Mouse (Mus musculus) neural tube, embryonic 14.5 days (tissue): ENCODE results near the gene Hcst. TPM values are rescaled to one million over a fixed set of nuclear protein-coding genes. Genes with fewer than 3 reads are reported as not detected.

Source experiments
- ATAC-seq: fragments of 200-750 bp; cut with Nextera tagmentation; 2 replicates; pipeline ENCODE4 v1.8.0; 2017; ENCODE audit warnings: low read depth, mild to moderate bottlenecking, moderate TSS enrichment, moderate library complexity
- H3K27ac ChIP-seq: fragments of 300-500 bp; sonication (generic); 2 replicates; pipeline ENCODE4 v1.5.1; 2014; ENCODE audit warnings: low read depth, mild to moderate bottlenecking, control low read depth, low read length, moderate library complexity, mixed read lengths
- H3K27me3 ChIP-seq: fragments of 300-500 bp; sonication (generic); 2 replicates; pipeline ENCODE4 v1.6.1; 2014; ENCODE audit warnings: low read length; ENCODE audit not compliant: control insufficient read depth, insufficient read depth
- H3K36me3 ChIP-seq: fragments of 300-500 bp; sonication (generic); 2 replicates; pipeline ENCODE4 v1.6.1; 2014; ENCODE audit warnings: low read length, mixed read lengths; ENCODE audit not compliant: control insufficient read depth, insufficient read depth
- H3K4me1 ChIP-seq: fragments of 300-500 bp; sonication (generic); 2 replicates; pipeline ENCODE4 v1.6.1; 2014; ENCODE audit warnings: low read length; ENCODE audit not compliant: control insufficient read depth, insufficient read depth
- H3K4me2 ChIP-seq: fragments of 300-500 bp; sonication (generic); 2 replicates; pipeline ENCODE4 v1.6.1; 2014; ENCODE audit warnings: mild to moderate bottlenecking, low read depth, low read length, control low read depth
- H3K4me3 ChIP-seq: fragments of 300-500 bp; sonication (generic); 2 replicates; pipeline ENCODE4 v1.5.1; 2014; ENCODE audit warnings: low read depth, low read length, control low read depth, mixed read lengths
- H3K9ac ChIP-seq: fragments of 300-500 bp; sonication (generic); replicated peaks from 2 replicates; pipeline ENCODE4 v1.6.1; 2014; ENCODE audit warnings: low read depth, mild to moderate bottlenecking, control low read depth, low read length, mixed read lengths
- H3K9me3 ChIP-seq: fragments of 300-500 bp; sonication (generic); 2 replicates; pipeline ENCODE4 v1.6.1; 2016; ENCODE audit warnings: low read length; ENCODE audit not compliant: control insufficient read depth
- WGBS: fragments of 180-500 bp; shearing (Covaris S2); extraction: QIAGEN DNeasy Blood & Tissue Kit; methylation state at CpG from one replicate; pipeline ENCODE4 v1.1.7; 2014; 5-methylcytosine and 5-hydroxymethylcytosine counted together
- polyA plus RNA-seq: library from polyadenylated mRNA; unstranded; fragments of >200 nt; fragmentation: Nextera tagmentation; extraction: Ambion mirVana; gene quantifications from 2 replicates; pipeline ENCODE4 v1.2.1, GENCODE M21; 2014

Hcst gene
- polyA plus RNA-seq, 1 experiment from 2014 or later = not detected

DNA sequence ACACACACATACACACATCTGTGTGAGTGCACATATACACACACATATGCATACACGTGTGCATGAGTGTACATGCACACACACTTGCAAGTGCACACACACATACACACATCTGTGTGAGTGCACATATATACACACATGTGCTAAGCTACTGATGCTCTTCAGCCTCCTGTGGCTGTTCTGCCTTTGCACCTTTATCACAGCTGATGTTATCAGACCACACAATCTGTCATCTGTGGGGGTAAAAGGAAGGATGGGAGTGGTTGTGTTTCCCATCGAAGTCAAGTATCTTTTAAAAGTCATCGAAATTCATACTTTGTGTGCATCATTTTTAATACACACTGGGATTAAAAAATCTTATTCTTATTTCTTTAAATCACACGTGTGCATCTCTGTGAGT lies 17.3 kb downstream of the Hcst start:
- Histone ChIP-seq H3K27me3 (no peaks in the 10 kb centered on the region), H3K36me3 (no peaks in the 10 kb centered on the region), H3K27ac (no peak overlapping the region), H3K4me2 (no peak overlapping the region), H3K9me3 (no peaks in the 10 kb centered on the region), H3K9ac (no peak overlapping the region), H3K4me1 (0 out of 2 replicates have a peak, but pooled peaks cover 3% of the 10 kb centered on the region), H3K4me3 (no peak overlapping the region)
- ATAC-seq = no peak
- 76% methylated on average over 4 of the region's 4 CpGs for WGBS

DNA sequence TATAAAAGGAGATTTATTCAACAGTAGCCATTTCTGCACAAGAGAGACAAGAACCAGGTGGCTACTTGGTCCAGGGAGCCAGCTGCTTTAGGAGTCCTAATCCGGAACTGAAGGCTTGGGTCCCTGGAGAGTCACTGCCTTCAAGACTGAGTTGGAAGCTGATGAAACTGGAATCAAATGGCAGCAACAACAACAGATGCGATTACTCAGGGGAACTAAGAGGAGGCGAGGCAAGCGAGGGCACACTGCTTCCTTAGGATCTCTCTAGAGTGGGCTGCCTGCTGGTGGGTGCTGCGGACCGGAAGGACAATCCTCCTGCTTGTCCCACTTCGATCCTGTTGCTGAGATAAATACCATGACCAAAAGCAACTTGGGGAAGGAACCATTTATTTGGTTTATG lies 20.0 kb downstream of the Hcst start:
- no peak overlapping the region for H3K4me2 ChIP-seq
- ATAC-seq = no peak
- H3K27me3 ChIP-seq = no peaks in the 10 kb centered on the region
- no peaks in the 10 kb centered on the region for H3K9me3 ChIP-seq
- H3K9ac ChIP-seq = no peak overlapping the region
- no peak overlapping the region for H3K27ac ChIP-seq
- H3K4me3 ChIP-seq = no peak overlapping the region
- 0 out of 2 replicates have a peak, but pooled peaks cover 3% of the 10 kb centered on the region for H3K4me1 ChIP-seq
- no peaks in the 10 kb centered on the region for H3K36me3 ChIP-seq
- 48% methylated on average over 7 of the region's 7 CpGs for WGBS

DNA sequence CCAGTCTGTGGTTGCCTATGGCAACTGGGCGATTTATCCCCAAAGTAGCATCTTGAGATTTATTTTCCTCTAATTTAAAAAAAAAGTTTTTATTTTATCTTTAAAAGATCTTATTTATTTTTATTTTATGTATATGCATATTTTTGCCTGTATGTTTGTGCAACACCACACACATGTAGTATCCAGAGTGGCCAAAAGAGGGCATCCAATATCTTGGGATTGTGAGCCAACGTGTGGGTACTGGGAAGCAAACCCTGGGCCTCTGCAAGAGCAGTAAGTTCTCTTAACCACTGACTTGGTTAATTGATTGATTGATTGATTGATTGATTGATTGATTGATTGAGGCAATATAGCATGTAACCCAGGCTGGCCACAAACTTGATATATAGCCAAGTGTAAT lies 24.8 kb downstream of the Hcst start:
- Histone ChIP-seq H3K4me1 (0 out of 2 replicates have a peak, but pooled peaks cover 3% of the 10 kb centered on the region), H3K9me3 (no peaks in the 10 kb centered on the region), H3K4me3 (no peak overlapping the region), H3K9ac (no peak overlapping the region), H3K27me3 (no peaks in the 10 kb centered on the region), H3K4me2 (no peak overlapping the region), H3K36me3 (no peaks in the 10 kb centered on the region), H3K27ac (no peak overlapping the region)
- 49% methylated on average over 2 of the region's 2 CpGs for WGBS
- ATAC-seq = no peak

DNA sequence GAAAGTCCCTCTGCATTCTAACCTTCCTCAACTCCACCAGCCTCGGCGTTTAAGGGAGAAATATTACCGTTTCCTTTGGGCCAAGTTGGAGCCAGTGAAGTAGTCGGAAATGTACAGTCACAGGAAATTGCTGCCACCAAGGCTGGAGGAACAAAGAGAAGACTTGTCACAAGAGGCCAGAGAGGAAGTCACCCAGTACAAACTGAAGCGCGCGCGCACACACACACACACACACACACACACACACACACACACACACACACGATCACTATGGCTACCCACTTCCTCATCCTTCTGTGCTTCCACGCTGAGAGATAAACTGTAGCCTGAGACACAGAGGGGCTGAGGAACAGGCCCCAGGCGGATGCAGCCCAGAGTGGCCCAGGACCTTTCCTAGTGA lies 25.3 kb downstream of the Hcst start:
- 63% methylated on average over 10 of the region's 11 CpGs for WGBS
- no peaks in the 10 kb centered on the region for H3K9me3 ChIP-seq
- no peak overlapping the region for H3K9ac ChIP-seq
- no peak for ATAC-seq
- H3K27ac ChIP-seq = no peak overlapping the region
- no peaks in the 10 kb centered on the region for H3K36me3 ChIP-seq
- no peaks in the 10 kb centered on the region for H3K27me3 ChIP-seq
- no peak overlapping the region for H3K4me2 ChIP-seq
- no peak overlapping the region for H3K4me3 ChIP-seq
- H3K4me1 ChIP-seq = 0 out of 2 replicates have a peak, but pooled peaks cover 3% of the 10 kb centered on the region

DNA sequence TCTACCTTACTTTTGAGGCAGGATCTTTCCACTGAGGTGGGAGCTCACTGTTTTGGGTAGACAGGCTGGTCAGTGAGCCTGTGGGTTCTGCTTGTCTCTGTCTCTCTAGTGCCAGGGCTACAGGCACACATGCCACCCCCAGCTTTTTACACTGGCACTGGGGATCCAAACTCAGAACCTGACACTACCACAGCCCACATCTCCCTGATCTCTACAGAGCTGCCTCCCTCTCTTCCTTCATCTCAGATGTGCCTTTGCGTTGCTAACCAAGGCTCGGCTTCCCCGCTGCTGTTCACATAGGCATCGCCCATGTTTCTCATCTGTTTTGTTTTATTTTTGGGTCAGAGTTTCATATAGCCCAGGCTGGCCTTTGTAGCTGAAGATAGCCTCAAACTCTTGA lies 26.0 kb downstream of the Hcst start:
- Histone ChIP-seq H3K4me1 (no peaks in the 10 kb centered on the region), H3K4me2 (no peak overlapping the region), H3K27me3 (no peaks in the 10 kb centered on the region), H3K9me3 (no peaks in the 10 kb centered on the region), H3K9ac (no peak overlapping the region), H3K27ac (no peak overlapping the region), H3K36me3 (no peaks in the 10 kb centered on the region), H3K4me3 (no peak overlapping the region)
- 93% methylated on average over 4 of the region's 4 CpGs for WGBS
- ATAC-seq = no peak

DNA sequence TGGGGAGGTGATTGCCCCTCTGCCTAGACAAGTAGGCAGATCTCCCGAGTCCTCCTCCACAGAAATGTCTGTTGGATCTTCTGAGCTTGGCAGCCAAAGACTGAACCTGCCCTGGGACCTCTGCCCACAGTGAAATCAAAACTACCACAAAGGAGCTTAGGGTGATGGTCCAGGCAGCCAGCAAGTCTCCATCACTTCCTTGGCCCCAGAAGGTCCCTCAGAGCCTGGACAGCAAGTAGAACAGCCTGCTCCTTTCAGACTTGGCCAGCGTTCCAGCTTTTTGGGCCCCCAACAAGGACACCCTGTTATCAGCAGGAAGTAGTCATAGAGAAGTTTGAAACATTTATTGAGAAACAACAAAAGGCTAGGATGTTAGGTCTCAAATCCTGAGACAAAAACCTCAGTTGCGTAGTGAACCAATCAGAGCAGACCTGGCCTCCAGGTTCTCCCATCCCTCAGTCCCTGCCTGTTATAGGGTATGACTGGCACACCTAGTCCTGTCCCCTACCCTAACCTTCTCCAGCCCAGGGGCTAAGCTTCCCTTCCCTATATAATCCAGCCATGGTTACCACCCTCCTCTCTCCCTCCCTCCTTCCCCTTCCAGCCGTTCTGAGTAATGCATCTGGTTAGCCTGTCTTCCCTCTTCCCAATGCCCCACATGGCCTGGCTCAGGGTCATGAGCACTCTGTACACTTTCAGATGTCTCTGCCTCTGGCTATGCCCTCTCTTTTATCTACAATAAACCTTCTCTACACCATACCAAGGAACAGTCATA lies 26.7 kb downstream of the Hcst start:
- Histone ChIP-seq H3K36me3 (no peaks in the 10 kb centered on the region), H3K27me3 (no peaks in the 10 kb centered on the region), H3K27ac (no peak overlapping the region), H3K9ac (no peak overlapping the region), H3K4me3 (no peak overlapping the region), H3K9me3 (no peaks in the 10 kb centered on the region), H3K4me1 (no peaks in the 10 kb centered on the region), H3K4me2 (no peak overlapping the region)
- 72% methylated on average over 4 of the region's 4 CpGs for WGBS
- ATAC-seq = no peak

DNA sequence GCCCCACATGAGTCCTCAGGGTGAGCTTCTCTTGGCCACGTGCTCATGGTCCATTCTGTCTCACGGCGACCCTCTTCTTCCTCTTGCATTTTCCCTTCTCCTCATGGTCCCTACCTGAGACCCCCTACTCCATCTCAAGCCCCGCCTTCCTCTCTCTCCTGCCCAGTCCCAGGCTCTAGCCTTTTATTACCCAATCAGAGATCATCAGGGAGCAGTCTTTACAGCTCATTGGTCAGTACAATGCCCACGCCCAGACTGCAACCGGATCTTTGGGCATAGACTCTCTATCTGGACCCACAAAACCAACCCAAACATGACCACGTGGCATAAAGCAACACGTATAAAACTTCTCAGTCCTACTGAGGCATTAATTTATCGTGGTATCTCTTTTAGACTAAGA lies 35.5 kb downstream of the Hcst start:
- Histone ChIP-seq H3K4me2 (no peak overlapping the region), H3K9ac (no peak overlapping the region), H3K36me3 (no peaks in the 10 kb centered on the region), H3K9me3 (no peaks in the 10 kb centered on the region), H3K4me3 (no peak overlapping the region), H3K27ac (no peak overlapping the region), H3K27me3 (no peaks in the 10 kb centered on the region), H3K4me1 (no peaks in the 10 kb centered on the region)
- 87% methylated on average over 9 of the region's 9 CpGs for WGBS
- ATAC-seq = no peak

DNA sequence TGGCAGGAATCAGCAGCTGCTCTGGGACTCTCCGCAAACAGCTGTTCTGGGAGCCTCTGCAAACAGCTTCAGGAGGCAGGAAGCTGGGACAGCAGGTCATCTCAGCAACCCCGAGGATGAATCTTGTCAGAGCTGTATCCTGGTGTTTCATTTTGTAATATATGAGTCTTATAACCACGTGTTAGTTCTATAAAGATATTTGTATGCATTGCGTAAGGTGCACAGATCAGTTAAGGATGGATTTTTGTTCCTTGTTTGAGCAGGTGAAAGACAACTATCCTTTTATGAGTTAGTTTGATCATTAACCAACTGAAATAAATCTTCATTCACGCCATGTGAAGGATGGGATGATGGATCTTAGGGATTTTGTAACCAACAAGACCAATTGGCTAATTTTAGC lies 39.6 kb downstream of the Hcst start:
- no peak for ATAC-seq
- Histone ChIP-seq H3K27me3 (no peaks in the 10 kb centered on the region), H3K27ac (no peak overlapping the region), H3K4me3 (no peak overlapping the region), H3K4me2 (no peak overlapping the region), H3K4me1 (no peaks in the 10 kb centered on the region), H3K9ac (no peak overlapping the region), H3K9me3 (no peaks in the 10 kb centered on the region), H3K36me3 (no peaks in the 10 kb centered on the region)
- 66% methylated on average over 5 of the region's 5 CpGs for WGBS

DNA sequence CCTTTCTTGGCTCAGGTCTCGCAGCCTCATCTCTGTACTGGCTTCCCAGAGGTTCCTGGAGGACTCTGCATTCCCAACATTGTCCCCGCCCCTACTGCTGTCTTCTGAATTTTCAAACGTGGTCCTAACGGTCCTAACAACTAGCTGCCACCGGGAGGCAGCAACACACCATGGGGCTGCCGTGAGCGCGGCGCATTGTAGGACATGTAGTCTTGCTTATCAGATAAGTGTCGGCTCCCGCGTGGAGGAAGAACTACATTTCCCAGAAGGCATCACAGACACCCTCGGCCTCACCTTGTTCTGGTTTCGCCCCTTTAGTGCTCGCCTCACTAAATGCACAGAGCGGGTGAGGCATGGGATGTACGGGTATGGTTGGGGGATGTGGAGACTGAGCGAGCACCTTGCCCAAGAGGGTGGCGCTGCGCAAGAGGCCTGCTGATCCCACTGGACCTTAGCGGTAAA lies 46.1 kb downstream of the Hcst start:
- peak overlapping the region; percentile 40 for H3K4me3 ChIP-seq
- no peaks in the 10 kb centered on the region for H3K9me3 ChIP-seq
- WGBS = under 1% methylated on average over 21 of the region's 21 CpGs
- no peaks in the 10 kb centered on the region for H3K36me3 ChIP-seq
- H3K27me3 ChIP-seq = no peaks in the 10 kb centered on the region
- H3K27ac ChIP-seq = peak overlapping the region; percentile 81
- peak; percentile 100 for ATAC-seq
- peak overlapping the region; percentile 47 for H3K9ac ChIP-seq
- H3K4me1 ChIP-seq = no peaks in the 10 kb centered on the region
- H3K4me2 ChIP-seq = peak overlapping the region; percentile 48
